Mouse (Mus musculus) cerebellum, postnatal 14 days (tissue): ENCODE results near the gene Olfr781.
"Not testable (repeated sequence)": the region's sequence is repeated elsewhere in the genome, so short reads cannot be mapped to it uniquely, and the experiment has no call there.

ENCODE experiments used
- DNase-seq, 2 experiments: peaks; one replicate each; pipeline ENCODE4 v3.0.0; 2021; ENCODE audit warnings: mixed read lengths in 2 of 2

Olfr781 gene

DNA sequence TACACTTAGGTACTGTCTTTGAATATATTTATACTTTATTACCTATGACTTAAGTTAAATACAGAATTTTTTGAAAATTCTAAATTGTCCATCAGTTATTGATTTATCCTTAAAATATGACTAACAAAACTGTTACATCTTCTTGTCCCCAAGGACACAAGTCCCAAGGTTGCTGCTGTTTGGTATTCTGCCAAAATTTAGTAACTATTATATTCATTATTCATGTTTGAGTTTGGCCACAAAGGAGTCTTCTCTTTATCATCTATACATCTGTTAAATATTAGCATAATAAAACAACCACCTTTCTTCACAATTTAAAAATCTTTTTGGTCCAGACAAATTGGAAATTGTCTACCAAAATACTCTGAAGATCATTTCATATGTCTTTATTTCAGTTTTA is at the start of gene Olfr781:
Gene Olfr781, plus strand, starts transcription at position 301 of the 400 bp plus-strand sequence.
- no peak for DNase-seq

DNA sequence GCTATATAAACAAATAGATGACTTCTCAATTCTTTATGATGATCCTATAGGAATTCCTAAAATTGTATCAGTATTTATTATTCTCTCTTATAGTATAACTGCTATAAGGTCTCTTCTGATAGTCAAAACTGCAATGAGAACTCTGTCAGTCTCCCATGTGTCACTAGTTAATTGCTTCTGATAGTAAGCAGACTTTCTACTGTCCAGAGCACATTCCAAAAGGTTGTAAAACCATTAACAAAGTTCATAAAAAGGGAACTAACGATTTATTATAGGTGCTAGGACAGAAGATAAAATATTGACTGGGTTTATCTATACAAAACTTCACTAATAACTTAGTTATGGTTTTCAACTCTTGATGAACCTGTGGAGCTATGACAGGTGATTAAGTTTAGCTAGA is 15.7 kb upstream of the Olfr781 start:
- DNase-seq = not testable (repeated sequence)

- not testable (repeated sequence) for DNase-seq
Observed at GRCm38 (mm10) chr10:129313521-129313920, 15.1 kb upstream of the Olfr781 start.

DNA sequence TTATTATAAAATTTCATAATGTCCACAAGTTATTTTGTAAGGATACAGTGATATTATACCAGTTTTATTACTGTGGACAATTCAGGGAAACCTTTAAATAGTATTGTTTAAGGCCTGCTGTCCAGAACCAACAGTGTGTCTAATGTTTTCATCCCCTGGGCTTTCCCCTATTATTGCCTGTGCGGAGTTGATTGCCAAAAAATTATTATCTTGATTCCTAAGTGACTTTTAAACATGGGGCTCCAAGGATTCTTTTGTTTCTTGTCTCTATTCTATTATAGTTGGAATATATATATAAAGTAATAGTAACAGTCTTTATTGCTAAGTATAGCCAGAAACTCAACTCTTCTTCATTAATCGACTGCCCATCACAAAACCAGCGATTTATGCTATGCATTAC is 10.8 kb upstream of the Olfr781 start, which contains the start of gene Olfr780:
Gene Olfr780, plus strand, starts transcription at position 301 of the 400 bp plus-strand sequence.
- DNase-seq = no peak

- DNase-seq = no peak
Observed at GRCm38 (mm10) chr10:129348550-129348949, 19.9 kb downstream of the Olfr781 start, which contains the start of gene Olfr782. TSS of gene Olfr782 (plus strand) at chr10:129348850.

DNA sequence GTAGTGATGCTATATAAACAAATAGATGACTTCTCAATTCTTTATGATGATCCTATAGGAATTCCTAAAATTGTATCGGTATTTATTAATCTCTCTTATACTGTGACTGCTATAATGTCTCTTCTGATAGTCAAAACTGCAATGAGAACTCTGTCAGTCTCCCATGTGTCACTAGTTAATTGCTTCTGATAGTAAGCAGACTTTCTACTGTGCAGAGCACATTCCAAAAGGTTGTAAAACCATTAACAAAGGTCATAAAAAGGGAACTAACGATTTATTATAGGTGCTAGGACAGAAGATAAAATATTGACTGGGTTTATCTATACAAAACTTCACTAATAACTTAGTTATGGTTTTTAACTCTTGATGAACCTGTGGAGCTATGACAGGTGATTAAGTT is 23.8 kb downstream of the Olfr781 start:
- not testable (repeated sequence) for DNase-seq

DNA sequence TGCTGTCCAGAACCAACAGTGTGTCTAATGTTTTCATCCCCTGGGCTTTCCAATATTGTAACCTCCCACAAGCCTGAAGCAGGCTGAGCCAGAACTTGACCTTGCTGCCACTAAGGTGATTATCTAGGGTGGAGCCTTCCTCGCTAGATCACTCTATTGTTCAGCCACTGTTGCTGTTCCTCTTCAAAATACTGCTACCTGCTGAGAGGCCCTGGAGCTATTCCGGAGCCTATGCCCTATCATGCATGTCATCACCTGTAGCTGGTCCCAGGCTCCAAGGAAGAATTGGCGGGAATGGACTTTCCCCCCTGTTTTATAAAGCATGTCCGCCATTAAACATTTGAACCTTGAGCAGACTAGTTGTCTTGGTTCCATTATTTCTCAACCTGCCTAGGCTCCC is 27.8 kb downstream of the Olfr781 start:
- not testable (repeated sequence) for DNase-seq

GRCm38 (mm10) chr10:129357307-129357706 is 28.7 kb downstream of the Olfr781 start:
- DNase-seq = no peak

GRCm38 (mm10) chr10:129374051-129374450 is 45.4 kb downstream of the Olfr781 start:
- not testable (repeated sequence) for DNase-seq
